Mouse (Mus musculus): Measurements from ENCODE around the gene Ficd.
"Not testable (repeated sequence)": the region's sequence is repeated elsewhere in the genome, so short reads cannot be mapped to it uniquely, and the experiment has no call there.

Ficd gene

GRCm38 (mm10) chr5:113775585-113775984, 40.0 kb downstream of the Ficd start:
- no peak for DNase-seq

- no peak for DNase-seq
Measured at GRCm38 (mm10) chr5:113776128-113776895, 40.7 kb downstream of the Ficd start.

- peak; percentile 12 for DNase-seq
Measured at GRCm38 (mm10) chr5:113776896-113777226, 41.3 kb downstream of the Ficd start.

- peak; percentile 27 for DNase-seq
Measured at GRCm38 (mm10) chr5:113777728-113778127, 42.1 kb downstream of the Ficd start.

- DNase-seq = no peak
Measured at GRCm38 (mm10) chr5:113779569-113779968, 44.0 kb downstream of the Ficd start.

GRCm38 (mm10) chr5:113780082-113780752, 44.6 kb downstream of the Ficd start:
- no peak for DNase-seq

- DNase-seq = no peak
Measured at GRCm38 (mm10) chr5:113780763-113781162, 45.2 kb downstream of the Ficd start.

- no peak for DNase-seq
Measured at GRCm38 (mm10) chr5:113781254-113781653, 45.7 kb downstream of the Ficd start.

GRCm38 (mm10) chr5:113781875-113782274, 46.3 kb downstream of the Ficd start:
- no peak for DNase-seq

- DNase-seq = no peak
Measured at GRCm38 (mm10) chr5:113782624-113783023, 47.0 kb downstream of the Ficd start.

- DNase-seq = no peak
Measured at GRCm38 (mm10) chr5:113783581-113784001, 48.0 kb downstream of the Ficd start.

GRCm38 (mm10) chr5:113784104-113784503, 48.5 kb downstream of the Ficd start:
- DNase-seq = not testable (repeated sequence)

GRCm38 (mm10) chr5:113786985-113787384, 51.4 kb downstream of the Ficd start:
- DNase-seq = peak; percentile 50

- DNase-seq = no peak
Measured at GRCm38 (mm10) chr5:113788645-113789044, 53.0 kb downstream of the Ficd start.

GRCm38 (mm10) chr5:113789075-113789788, 53.6 kb downstream of the Ficd start:
- DNase-seq = no peak

All from thymus, postnatal 25 days (tissue).